In the genomic region with DNA sequence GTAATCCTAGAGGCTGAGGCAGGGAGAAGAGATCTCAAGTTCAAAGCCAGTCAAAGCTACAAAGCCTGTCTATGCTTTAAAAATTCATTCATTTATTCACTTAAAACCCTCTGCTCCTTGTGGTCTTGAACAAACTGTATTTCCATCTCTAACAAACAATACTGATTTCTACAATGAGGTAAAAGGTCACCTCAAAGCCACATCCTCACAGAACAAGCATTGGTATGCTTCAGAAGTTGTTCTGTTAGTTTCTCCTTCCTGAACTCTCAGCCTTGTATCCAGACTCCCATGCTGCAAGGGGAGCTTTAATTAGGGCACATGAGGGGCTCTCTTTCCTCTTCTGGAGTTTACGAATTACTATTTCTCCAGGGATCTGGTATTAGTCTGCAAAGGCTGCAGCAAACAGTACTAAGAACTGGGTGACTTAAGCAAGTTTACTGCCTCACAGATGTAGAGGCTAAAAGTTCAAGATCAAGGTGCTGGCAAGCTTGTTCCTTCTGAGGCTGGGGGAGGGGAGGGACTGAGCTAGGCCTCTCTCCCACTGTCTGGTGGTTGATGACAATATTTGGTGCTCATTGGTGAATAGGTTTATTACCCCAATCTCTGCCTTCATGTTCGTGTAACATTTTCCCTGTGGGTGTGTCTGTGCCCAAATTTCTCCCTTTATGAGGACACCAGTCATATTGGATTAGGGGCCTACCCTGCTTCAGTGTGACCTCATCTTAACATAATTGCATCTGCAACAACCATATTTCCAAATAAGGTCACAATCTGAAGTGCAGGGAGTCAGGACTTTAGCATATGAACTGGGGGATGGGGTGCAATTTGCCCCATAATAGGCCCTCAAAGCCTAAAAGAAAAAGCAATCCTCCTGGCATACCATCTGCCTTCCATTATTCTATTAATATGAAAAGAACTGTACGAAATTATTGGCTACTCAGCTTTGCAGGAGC, we compare ENCODE assay signal across 11 mouse cellular contexts. TPM values are rescaled to one million over a fixed set of nuclear protein-coding genes. Genes with fewer than 3 reads are reported as not detected.
DNase-seq lines count a peak whose midpoint lies in the region; ATAC-seq and TF ChIP-seq lines count a peak whose summit lies in the region.
"Had no signal": no experiment of that assay in that cellular context is flagged by ENCODE, and none has a peak within 500 bp of the region (broad histone marks: within the 10 kb centered on the region; RNA-seq: fewer than 3 reads in every experiment).

No protein-coding gene starts in this region.

- H3K9ac ChIP-seq in liver, adult 2 months (ENCODE audit: low read depth, low read length): no peak overlapping the region
- H3K9ac ChIP-seq in intestine, embryonic 14.5 days (ENCODE audit: low read length): no peak overlapping the region
- H3K9ac ChIP-seq: lung, embryonic 15.5 days had no signal

- H3K36me3 ChIP-seq in liver, adult 2 months (ENCODE audit: control insufficient read depth, insufficient read depth, low read length): no peaks in the 10 kb centered on the region
- no peaks in the 10 kb centered on the region for H3K36me3 ChIP-seq in intestine, embryonic 14.5 days (ENCODE audit: control insufficient read depth, insufficient read depth, low read length)
- H3K36me3 ChIP-seq: lung, embryonic 15.5 days had no signal

- H3K9me3 ChIP-seq in intestine, embryonic 14.5 days (ENCODE audit: control insufficient read depth, low read length): no peaks in the 10 kb centered on the region
- H3K9me3 ChIP-seq: lung, embryonic 15.5 days had no signal

- H3K4me1 ChIP-seq in liver, adult 2 months (ENCODE audit: control insufficient read depth, insufficient read depth, low read length): peaks cover 41% of the 10 kb centered on the region
- H3K4me1 ChIP-seq in intestine, embryonic 14.5 days (replicated peaks; ENCODE audit: control insufficient read depth, insufficient read depth, low read length): peaks cover 37% of the 10 kb centered on the region

- no peak overlapping the region for H3K4me2 ChIP-seq in intestine, embryonic 14.5 days (ENCODE audit: low read length)
- H3K4me2 ChIP-seq: lung, embryonic 15.5 days had no signal

- peak overlapping the region; percentile 31; the same call in 1 of the 2 replicates for H3K27ac ChIP-seq in liver, adult 2 months (replicated peaks; ENCODE audit: insufficient read depth, low read depth, low read length)
- H3K27ac ChIP-seq in intestine, embryonic 14.5 days (ENCODE audit: low read depth): no peak overlapping the region
- H3K27ac ChIP-seq: lung, embryonic 15.5 days had no signal

- TF ChIP-seq CTCF in liver, adult 2 months (IDR thresholded peaks at IDR 0.05; ENCODE audit: low read depth, low read length): no peak
- no peak for TF ChIP-seq CTCF in brain, embryonic 14.5 days (IDR thresholded peaks at IDR 0.05; ENCODE audit: borderline replicate concordance, extremely low read depth, insufficient read depth, insufficient read length)

- H3K79me2 ChIP-seq in liver, adult 2 months (ENCODE audit: control insufficient read depth, insufficient read depth, low read length): peaks cover 60% of the 10 kb centered on the region

- peak; percentile 66 for ATAC-seq in intestine, embryonic 14.5 days (replicated peaks; ENCODE audit: low FRiP score, low TSS enrichment, low read depth)

- TF ChIP-seq POLR2A in liver, adult 2 months (IDR thresholded peaks at IDR 0.05; ENCODE audit: extremely low read depth, insufficient read depth, low read length): no peak
- TF ChIP-seq POLR2A in brain, embryonic 14.5 days (IDR thresholded peaks at IDR 0.05; ENCODE audit: borderline replicate concordance, extremely low read depth, insufficient read depth, insufficient read length, poor library complexity, severe bottlenecking): no peak

- 77% methylated on average over 3 of the region's 3 CpGs for WGBS in liver, adult 2 months
- 54% methylated on average over 3 of the region's 3 CpGs for WGBS in intestine, embryonic 14.5 days

- H3K4me3 ChIP-seq in liver, adult 2 months (ENCODE audit: insufficient read depth, low read depth, low read length): no peak overlapping the region
- no peak overlapping the region for H3K4me3 ChIP-seq in intestine, embryonic 14.5 days (ENCODE audit: low read depth, low read length)
- H3K4me3 ChIP-seq: lung, embryonic 15.5 days had no signal

- intact Hi-C loops in left cerebral cortex, postnatal 25 days (cut with DNase I): no loop called here
- intact Hi-C loops in left cerebral cortex, postnatal 4 days (cut with DNase I): no loop called here

- no peaks in the 10 kb centered on the region for H3K27me3 ChIP-seq in liver, adult 2 months (ENCODE audit: control insufficient read depth, insufficient read depth, low read length)
- no peaks in the 10 kb centered on the region for H3K27me3 ChIP-seq in intestine, embryonic 14.5 days (replicated peaks; ENCODE audit: control insufficient read depth, insufficient read depth, low read length)
- H3K27me3 ChIP-seq: lung, embryonic 15.5 days had no signal

- no peak for DNase-seq in liver, adult 2 months (ENCODE audit: extremely low read depth, low read depth, low spot score)
- no peak for DNase-seq in liver
- peak; percentile 55 for DNase-seq in brain, embryonic 14.5 days (ENCODE audit: low read depth)
- peak; percentile 50 for DNase-seq in intestine, embryonic 14.5 days (ENCODE audit: low spot score)
- DNase-seq in retina, embryonic 14.5 days (ENCODE audit: low spot score): peak; percentile 66
- DNase-seq in left cerebral cortex, postnatal 25 days (ENCODE audit: low spot score in 2 of 2): no peak
- DNase-seq in left cerebral cortex, postnatal 4 days: no peak
- DNase-seq in kidney, postnatal 4 days: no peak
- DNase-seq: gastrocnemius, postnatal 36 days; kidney, adult 18-20 months had no signal

RNA-seq across cellular contexts. Expression of gene Tbxas1, which starts 27.0 kb away (rescaled TPM):
- total RNA-seq in liver, adult 2 months (2014; rRNA removed): 3.5 and 4.9 TPM in 2 replicates
- 0.61 and 1.1 TPM in 2 replicates for polyA plus RNA-seq in liver, adult 2 months (2012; rRNA removed)
- 0.93 and 0.97 TPM in 2 replicates for polyA plus RNA-seq in brain, embryonic 14.5 days (2012; rRNA removed)
- 2.1 and 2.4 TPM in 2 replicates for polyA plus RNA-seq in intestine, embryonic 14.5 days (2014; fragmentation: Nextera tagmentation; extraction: Ambion mirVana)
- 1 to 10 TPM; 3.0 to 3.3 TPM for total RNA-seq in left cerebral cortex, postnatal 25 days (2021)
- 1 to 10 TPM; 1.3 to 1.4 TPM for total RNA-seq in left cerebral cortex, postnatal 4 days (2021)

RNA-seq across cellular contexts. Expression of gene Hipk2, which starts 27.7 kb away (rescaled TPM):
- 8.5 and 10.4 TPM in 2 replicates for total RNA-seq in liver, adult 2 months (2014; rRNA removed)
- 22.2 and 23.5 TPM in 2 replicates for polyA plus RNA-seq in liver, adult 2 months (2012; rRNA removed)
- polyA plus RNA-seq in brain, embryonic 14.5 days (2012; rRNA removed): 25.9 and 48.7 TPM in 2 replicates
- 24.7 and 27.9 TPM in 2 replicates for polyA plus RNA-seq in intestine, embryonic 14.5 days (2014; fragmentation: Nextera tagmentation; extraction: Ambion mirVana)
- 10 to 100 TPM; 48.8 to 59.7 TPM for total RNA-seq in left cerebral cortex, postnatal 25 days (2021)
- 10 to 100 TPM; 54.6 to 55.5 TPM for total RNA-seq in left cerebral cortex, postnatal 4 days (2021)

Comparison
In these comparisons a context has a peak if more than half of its experiments do, and no peak if none do; other contexts are left out.
1. DNase-seq: peak in brain, embryonic 14.5 days (single experiment), intestine, embryonic 14.5 days (single experiment) and retina, embryonic 14.5 days (single experiment); none in liver, adult 2 months (single experiment), liver (single experiment), left cerebral cortex, postnatal 25 days (0 of 2), left cerebral cortex, postnatal 4 days (single experiment) and kidney, postnatal 4 days (0 of 2).